Mouse (Mus musculus) CH12.LX (cell line): Measurements from ENCODE around the gene Dnajc16. TPM values are rescaled to one million over a fixed set of nuclear protein-coding genes. Genes with fewer than 3 reads are reported as not detected.
A peak's percentile ranks its signal among the peaks of the same experiment; 100 is the strongest.

Experiments
- DNase-seq: peaks from one replicate; pipeline ENCODE4 v3.0.0-alpha.2; 2013; ENCODE audit errors: extremely low read depth
- H3K27ac ChIP-seq: 2 replicates; pipeline ENCODE4 v1.5.1; 2012; ENCODE audit warnings: low read depth, mild to moderate bottlenecking, control low read depth, moderate library complexity; ENCODE audit not compliant: insufficient read depth
- H3K27me3 ChIP-seq: replicated peaks from 2 replicates; pipeline ENCODE3; 2012; ENCODE audit warnings: inconsistent platforms
- H3K36me3 ChIP-seq, 2 experiments: replicated peaks in 1 of 2; 2 replicates each; pipeline versions ENCODE3 to v1.6.1; 2012; ENCODE audit warnings: inconsistent platforms in 1 of 2, low read length in 1 of 2, mild to moderate bottlenecking in 1 of 2, mixed read lengths in 1 of 2, moderate library complexity in 1 of 2; ENCODE audit not compliant: control insufficient read depth in 1 of 2, insufficient read depth in 1 of 2
- H3K4me1 ChIP-seq, 2 experiments: 2 replicates each; pipeline ENCODE4 v1.6.1; 2012; ENCODE audit warnings: inconsistent platforms in 1 of 2, moderate library complexity in 1 of 2; ENCODE audit not compliant: insufficient read depth in 2 of 2, control insufficient read depth in 1 of 2
- H3K4me2 ChIP-seq: 2 replicates; pipeline ENCODE4 v1.6.1; 2012; ENCODE audit warnings: low read depth, mild to moderate bottlenecking, control low read depth; ENCODE audit not compliant: poor library complexity, insufficient read depth, severe bottlenecking
- H3K4me3 ChIP-seq, 3 experiments: fragments of 150-350 bp in 1 of 3; sonication (generic) in 1 of 3; replicated peaks in 1 of 3; 2 replicates each; pipeline versions ENCODE3 to v1.5.1; 2011 to 2012; ENCODE audit warnings: low read depth in 2 of 3, low read length in 2 of 3, mild to moderate bottlenecking in 2 of 3, moderate library complexity in 2 of 3, control low read depth in 1 of 3, improper control_type of control experiment in 1 of 3, inconsistent platforms in 1 of 3, mixed read lengths in 1 of 3; ENCODE audit not compliant: poor library complexity in 1 of 3
- H3K79me2 ChIP-seq: replicated peaks from 2 replicates; pipeline ENCODE4 v1.6.1; 2012; ENCODE audit warnings: mild to moderate bottlenecking, moderate library complexity; ENCODE audit not compliant: control insufficient read depth, poor library complexity, insufficient read depth, severe bottlenecking; ENCODE audit errors: extremely low read depth
- H3K9ac ChIP-seq: 2 replicates; pipeline ENCODE4 v1.6.1; 2012; ENCODE audit warnings: low read depth, mild to moderate bottlenecking, control low read depth, moderate library complexity; ENCODE audit not compliant: insufficient read depth
- H3K9me3 ChIP-seq: replicated peaks from 2 replicates; pipeline ENCODE3; 2012; ENCODE audit warnings: low read length, inconsistent platforms, mixed read lengths
- BHLHE40 ChIP-seq: IDR thresholded peaks from 2 replicates; pipeline ENCODE4 v1.6.1; 2011; ENCODE audit warnings: mild to moderate bottlenecking, low read depth, low read length, improper control_type of control experiment
- CHD1 ChIP-seq: IDR thresholded peaks from 2 replicates; pipeline ENCODE4 v1.6.1; 2012; ENCODE audit warnings: low read depth, low read length, improper control_type of control experiment, inconsistent platforms
- CHD2 ChIP-seq: IDR thresholded peaks from 2 replicates; pipeline ENCODE4 v1.6.1; 2011; ENCODE audit warnings: low read length, improper control_type of control experiment
- CTCF ChIP-seq, 2 experiments: IDR thresholded peaks in 1 of 2; conservative IDR thresholded peaks in 1 of 2; 2 replicates each; pipeline ENCODE4 v1.5.1; 2011 to 2012; ENCODE audit warnings: low read depth in 2 of 2, low read length in 2 of 2, improper control_type of control experiment in 1 of 2, inconsistent platforms in 1 of 2, mild to moderate bottlenecking in 1 of 2, moderate library complexity in 1 of 2
- E2F4 ChIP-seq: IDR thresholded peaks from 2 replicates; pipeline ENCODE4 v1.6.1; 2011; ENCODE audit warnings: low read depth, low read length, improper control_type of control experiment; ENCODE audit not compliant: insufficient replicate concordance
- ELF1 ChIP-seq: IDR thresholded peaks from 2 replicates; pipeline ENCODE4 v1.6.1; 2014; ENCODE audit warnings: low read depth, mild to moderate bottlenecking, inconsistent platforms, low read length, improper control_type of control experiment
- EP300 ChIP-seq: IDR thresholded peaks from 2 replicates; pipeline ENCODE4 v1.6.1; 2011; ENCODE audit warnings: low read length, improper control_type of control experiment
- ETS1 ChIP-seq: conservative IDR thresholded peaks from 2 replicates; pipeline ENCODE4 v1.6.1; 2012; ENCODE audit warnings: low read depth, mild to moderate bottlenecking, inconsistent platforms, low read length, improper control_type of control experiment, moderate library complexity
- GABPA ChIP-seq: IDR thresholded peaks from 2 replicates; pipeline ENCODE4 v1.6.1; 2012; ENCODE audit warnings: low read depth, low read length, improper control_type of control experiment, inconsistent platforms; ENCODE audit not compliant: insufficient replicate concordance
- HCFC1 ChIP-seq: IDR thresholded peaks from 2 replicates; pipeline ENCODE4 v1.6.1; 2012; ENCODE audit warnings: low read depth, mild to moderate bottlenecking, inconsistent platforms, low read length, improper control_type of control experiment
- IRF4 ChIP-seq: IDR thresholded peaks from 2 replicates; pipeline ENCODE4 v1.6.1; 2014; ENCODE audit warnings: low read depth, mild to moderate bottlenecking, inconsistent platforms, low read length, improper control_type of control experiment
- JUN ChIP-seq: IDR thresholded peaks from 2 replicates; pipeline ENCODE4 v1.6.1; 2011; ENCODE audit warnings: low read depth, mild to moderate bottlenecking, low read length, improper control_type of control experiment, moderate library complexity; ENCODE audit not compliant: insufficient read depth
- JUND ChIP-seq: conservative IDR thresholded peaks from 2 replicates; pipeline ENCODE4 v1.6.1; 2011; ENCODE audit warnings: low read depth, low read length, improper control_type of control experiment
- KAT2A ChIP-seq: IDR thresholded peaks from 2 replicates; pipeline ENCODE4 v1.6.1; 2012; ENCODE audit warnings: low read length, improper control_type of control experiment, inconsistent platforms; ENCODE audit not compliant: insufficient replicate concordance
- MAFK ChIP-seq: IDR thresholded peaks from 2 replicates; pipeline ENCODE4 v1.6.1; 2011; ENCODE audit warnings: low read length, improper control_type of control experiment; ENCODE audit not compliant: insufficient replicate concordance
- MAX ChIP-seq: IDR thresholded peaks from 2 replicates; pipeline ENCODE4 v1.6.1; 2011; ENCODE audit warnings: low read length, improper control_type of control experiment
- MAZ ChIP-seq: IDR thresholded peaks from 2 replicates; pipeline ENCODE4 v1.6.1; 2012; ENCODE audit warnings: low read depth, mild to moderate bottlenecking, inconsistent platforms, low read length, improper control_type of control experiment, moderate library complexity
- MEF2A ChIP-seq: IDR thresholded peaks from 2 replicates; pipeline ENCODE4 v1.6.1; 2014; ENCODE audit warnings: low read depth, mild to moderate bottlenecking, inconsistent platforms, low read length, improper control_type of control experiment, borderline replicate concordance
- MXI1 ChIP-seq: IDR thresholded peaks from 2 replicates; pipeline ENCODE4 v1.6.1; 2011; ENCODE audit warnings: mild to moderate bottlenecking, low read depth, low read length, improper control_type of control experiment
- MYC ChIP-seq: IDR thresholded peaks from 2 replicates; pipeline ENCODE4 v1.6.1; 2011; ENCODE audit warnings: low read depth, mild to moderate bottlenecking, improper control_type of control experiment, low read length
- NELFE ChIP-seq: IDR thresholded peaks from 2 replicates; pipeline ENCODE4 v1.6.1; 2011; ENCODE audit warnings: low read depth, low read length, improper control_type of control experiment
- NRF1 ChIP-seq: IDR thresholded peaks from 2 replicates; pipeline ENCODE4 v1.6.1; 2014; ENCODE audit warnings: low read depth, mild to moderate bottlenecking, inconsistent platforms, low read length, improper control_type of control experiment, moderate library complexity
- PAX5 ChIP-seq: IDR thresholded peaks from 2 replicates; pipeline ENCODE4 v1.6.1; 2012; ENCODE audit warnings: low read length, inconsistent platforms, mixed read lengths
- POLR2A ChIP-seq: IDR thresholded peaks from 2 replicates; pipeline ENCODE4 v1.6.1; 2011; ENCODE audit warnings: low read depth, mild to moderate bottlenecking, improper control_type of control experiment, low read length
- POLR2AphosphoS2 ChIP-seq: IDR thresholded peaks from 2 replicates; pipeline ENCODE4 v1.6.1; 2011; ENCODE audit warnings: low read depth, low read length, improper control_type of control experiment
- RAD21 ChIP-seq: IDR thresholded peaks from 2 replicates; pipeline ENCODE4 v1.6.1; 2011; ENCODE audit warnings: low read depth, mild to moderate bottlenecking, low read length, improper control_type of control experiment, moderate library complexity
- RCOR1 ChIP-seq: conservative IDR thresholded peaks from 2 replicates; pipeline ENCODE4 v1.6.1; 2012; ENCODE audit warnings: low read depth, mild to moderate bottlenecking, inconsistent platforms, low read length, improper control_type of control experiment
- SIN3A ChIP-seq: IDR thresholded peaks from 2 replicates; pipeline ENCODE4 v1.6.1; 2012; ENCODE audit warnings: low read length, improper control_type of control experiment, inconsistent platforms
- SMC3 ChIP-seq: IDR thresholded peaks from 2 replicates; pipeline ENCODE4 v1.6.1; 2011; ENCODE audit warnings: low read depth, low read length, improper control_type of control experiment
- TBP ChIP-seq: conservative IDR thresholded peaks from 2 replicates; pipeline ENCODE4 v1.6.1; 2011; ENCODE audit warnings: low read depth, low read length, improper control_type of control experiment
- TCF12 ChIP-seq: IDR thresholded peaks from 2 replicates; pipeline ENCODE4 v1.6.1; 2014; ENCODE audit warnings: low read depth, mild to moderate bottlenecking, inconsistent platforms, low read length, improper control_type of control experiment
- UBTF ChIP-seq: IDR thresholded peaks from 2 replicates; pipeline ENCODE4 v1.6.1; 2012; ENCODE audit warnings: low read depth, mild to moderate bottlenecking, inconsistent platforms, low read length, improper control_type of control experiment, moderate library complexity
- USF1 ChIP-seq: IDR thresholded peaks from 2 replicates; pipeline ENCODE4 v1.6.1; 2014; ENCODE audit warnings: low read depth, mild to moderate bottlenecking, inconsistent platforms, low read length, improper control_type of control experiment
- USF2 ChIP-seq: conservative IDR thresholded peaks from 2 replicates; pipeline ENCODE4 v1.6.1; 2011; ENCODE audit warnings: low read depth, low read length, improper control_type of control experiment
- ZC3H11A ChIP-seq: IDR thresholded peaks from 2 replicates; pipeline ENCODE4 v1.6.1; 2012; ENCODE audit warnings: low read depth, mild to moderate bottlenecking, inconsistent platforms, low read length, improper control_type of control experiment
- ZKSCAN1 ChIP-seq: IDR thresholded peaks from 2 replicates; pipeline ENCODE4 v1.6.1; 2012; ENCODE audit warnings: low read depth, inconsistent platforms, low read length, improper control_type of control experiment, borderline replicate concordance
- ZMIZ1 ChIP-seq: IDR thresholded peaks from 2 replicates; pipeline ENCODE4 v1.6.1; 2012; ENCODE audit warnings: low read depth, mild to moderate bottlenecking, inconsistent platforms, low read length, improper control_type of control experiment
- ZNF384 ChIP-seq: IDR thresholded peaks from 2 replicates; pipeline ENCODE4 v1.6.1; 2012; ENCODE audit warnings: low read depth, low read length, improper control_type of control experiment, inconsistent platforms
- dilution Hi-C: fragments of 300-500 bp; cut with MboI; formaldehyde crosslinking; loops from 2 replicates; pipeline ENCODE4 v1.14.3; 2020; ENCODE audit warnings: low sequenced_read_pairs; ENCODE audit not compliant: extremely low pct_unique_long_range_greater_than_20kb, extremely low pct_ligation_motif_present
- in situ Hi-C: fragments of 300-500 bp; cut with MboI; formaldehyde crosslinking; loops from 3 replicates; pipeline ENCODE4 v1.14.3; 2019; ENCODE audit warnings: low sequenced_read_pairs, low pct_ligation_motif_present, low pct_unique_long_range_greater_than_20kb, mixed read lengths
- polyA plus RNA-seq: library from polyadenylated mRNA; unstranded; fragments of >175 nt; gene quantifications from 2 replicates; pipeline ENCODE4 v1.2.1, GENCODE M21; 2012; ENCODE audit warnings: low read depth; ENCODE audit not compliant: insufficient read length
- total RNA-seq, 2 experiments: library from RNA; depleted of rRNA; stranded (reverse); fragments of 300-350 nt in 1 of 2; fragments of >200 nt in 1 of 2; gene quantifications; 2 replicates each; pipeline ENCODE4 v1.2.3; 2012 to 2014

Gene Dnajc16
- total RNA-seq (2012; rRNA removed) (3.9 and 5.9 TPM in 2 replicates), total RNA-seq (2014; rRNA removed) (3.1 and 3.8 TPM in 2 replicates), polyA plus RNA-seq (6.7 and 7.4 TPM in 2 replicates)

DNA sequence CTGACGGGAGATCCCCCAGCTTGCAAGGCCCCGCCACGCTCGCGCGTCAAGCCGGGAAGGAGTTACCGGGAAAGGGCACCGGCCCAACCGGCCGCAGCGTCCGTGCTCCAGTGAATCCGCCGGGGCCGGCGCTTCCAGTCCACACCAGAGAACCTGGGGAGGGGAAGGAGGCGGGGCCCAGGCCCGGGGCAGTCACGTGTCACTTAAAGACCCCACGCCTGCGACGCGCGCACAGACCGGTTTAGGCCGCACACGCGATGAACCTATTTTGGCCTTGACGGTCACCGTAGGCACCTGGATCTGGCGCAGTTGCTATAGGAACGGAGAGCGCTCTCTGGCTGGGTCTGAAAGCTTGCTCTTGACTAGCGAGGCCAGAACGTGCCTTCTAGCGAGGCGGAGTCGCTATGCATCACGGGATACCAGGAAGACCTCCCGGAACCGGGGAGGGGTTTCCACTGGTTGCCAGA, at the start of gene Dnajc16:
Gene Dnajc16, minus strand, starts transcription at position 408 of the 467 bp plus-strand sequence.
- H3K79me2 ChIP-seq: no peaks in the 10 kb centered on the region
- H3K4me3 ChIP-seq: peak within 1 kb of the TSS; percentile 70 to 81 (median 71)
- peaks cover 17 to 51% of the 10 kb centered on the region in 2 experiments for H3K4me1 ChIP-seq
- dilution Hi-C loops (no loop called here), in situ Hi-C loops (no loop called here)
- H3K27me3 ChIP-seq: no peaks in the 10 kb centered on the region
- TF ChIP-seq MAFK (no peak), BHLHE40 (peak; percentile 99), ELF1 (peak; percentile 97), USF1 (peak; percentile 96), RAD21 (no peak), ZMIZ1 (no peak), MAZ (0 out of 2 replicates have a peak, but pooled peaks have one; percentile 10), POLR2A (peak; percentile 91), UBTF (no peak), HCFC1 (peak; percentile 89), SMC3 (no peak), RCOR1 (no peak), MYC (peak; percentile 95), MAX (peak; percentile 96), ZC3H11A (no peak), CHD1 (no peak), JUN (no peak), TBP (0 out of 2 replicates have a peak, but pooled peaks have one; percentile 45), SIN3A (peak; percentile 97), EP300 (no peak), GABPA (no peak; the same call in 1 of the 2 replicates), KAT2A (no peak), MXI1 (peak; percentile 99), PAX5 (no peak), E2F4 (no peak), NELFE (peak; percentile 55; the same call in 1 of the 2 replicates), ZKSCAN1 (no peak), MEF2A (no peak; the same call in 1 of the 2 replicates), ETS1 (peak; percentile 53; the same call in 1 of the 2 replicates), POLR2AphosphoS2 (no peak), IRF4 (peak; percentile 72), CTCF (conservative IDR thresholded peaks at IDR 0.05 in 1 of 2, IDR thresholded peaks at IDR 0.05 in 1 of 2; ENCODE audit: low read depth in 2 of 2, low read length in 2 of 2) (no peak), TCF12 (peak; percentile 63), JUND (no peak), NRF1 (peak; percentile 36; the same call in 1 of the 2 replicates), CHD2 (no peak), ZNF384 (no peak), USF2 (peak; percentile 97)
- TF ChIP-seq, all 38 proteins: peak for 17
- peak within 1 kb of the TSS; percentile 86 for H3K4me2 ChIP-seq
- no peak within 1 kb of the TSS for H3K27ac ChIP-seq
- H3K36me3 ChIP-seq: peaks cover 9 to 22% of the 10 kb centered on the region in 2 experiments
- peak; percentile 99 for DNase-seq
- H3K9ac ChIP-seq: peak within 1 kb of the TSS; percentile 78
- H3K9me3 ChIP-seq: no peaks in the 10 kb centered on the region
